Mouse (Mus musculus): ENCODE results near the gene L3mbtl3.

Gene L3mbtl3

GRCm38 (mm10) chr10:26375790-26376545 is at the start of gene L3mbtl3:
L3mbtl3 (minus strand) TSS chr10:26375971.
- peak; percentile 92 for DNase-seq

GRCm38 (mm10) chr10:26421168-26421567 is 45.4 kb upstream of the L3mbtl3 start:
- no peak for DNase-seq

GRCm38 (mm10) chr10:26388656-26389055 is 12.9 kb upstream of the L3mbtl3 start:
- DNase-seq: no peak

- DNase-seq: no peak
Observed at GRCm38 (mm10) chr10:26377332-26377602, 1.5 kb upstream of the L3mbtl3 start.

GRCm38 (mm10) chr10:26376546-26377331 is 968 bp upstream of the L3mbtl3 start:
- DNase-seq: no peak

- no peak for DNase-seq
Observed at GRCm38 (mm10) chr10:26375351-26375751, 420 bp downstream of the L3mbtl3 start.

- peak; percentile 67 for DNase-seq
Observed at GRCm38 (mm10) chr10:26374436-26375311, 1.1 kb downstream of the L3mbtl3 start.

GRCm38 (mm10) chr10:26373951-26374435 is 1.8 kb downstream of the L3mbtl3 start:
- DNase-seq: peak; percentile 74

GRCm38 (mm10) chr10:26372940-26373931 is 2.5 kb downstream of the L3mbtl3 start:
- peak; percentile 89 for DNase-seq

GRCm38 (mm10) chr10:26371416-26371815 is 4.4 kb downstream of the L3mbtl3 start:
- no peak for DNase-seq

GRCm38 (mm10) chr10:26364942-26365341 is 10.8 kb downstream of the L3mbtl3 start:
- DNase-seq: no peak

GRCm38 (mm10) chr10:26364326-26364856 is 11.4 kb downstream of the L3mbtl3 start:
- peak; percentile 30 for DNase-seq

GRCm38 (mm10) chr10:26363605-26364004 is 12.2 kb downstream of the L3mbtl3 start:
- DNase-seq: no peak

- DNase-seq: peak; percentile 62
Observed at GRCm38 (mm10) chr10:26358798-26359197, 17.0 kb downstream of the L3mbtl3 start.

GRCm38 (mm10) chr10:26358231-26358630 is 17.5 kb downstream of the L3mbtl3 start:
- DNase-seq: no peak

GRCm38 (mm10) chr10:26353781-26354180 is 22.0 kb downstream of the L3mbtl3 start:
- no peak for DNase-seq

GRCm38 (mm10) chr10:26351129-26351738 is 24.5 kb downstream of the L3mbtl3 start:
- no peak for DNase-seq

- DNase-seq: no peak
Observed at GRCm38 (mm10) chr10:26350153-26350552, 25.6 kb downstream of the L3mbtl3 start.

- DNase-seq: no peak
Observed at GRCm38 (mm10) chr10:26347614-26348013, 28.2 kb downstream of the L3mbtl3 start.

- DNase-seq: no peak
Observed at GRCm38 (mm10) chr10:26345879-26346278, 29.9 kb downstream of the L3mbtl3 start.

- no peak for DNase-seq
Observed at GRCm38 (mm10) chr10:26337896-26338503, 37.8 kb downstream of the L3mbtl3 start.
